In genomic region chr10:127667269-127668092, GRCm38 (mm10) we compare ENCODE assay signal across 8 mouse cellular contexts. TPM values are rescaled to one million over a fixed set of nuclear protein-coding genes. Genes with fewer than 3 reads are reported as not detected.
DNase-seq lines count a peak whose midpoint lies in the region; ATAC-seq and TF ChIP-seq lines count a peak whose summit lies in the region.

No protein-coding gene starts in this region.

- peak; percentile 84 for ATAC-seq in embryonic facial prominence, embryonic 15.5 days (ENCODE audit: insufficient number of reproducible peaks, low FRiP score, low TSS enrichment, low read depth)
- peak; percentile 73 for ATAC-seq in heart, embryonic 12.5 days (ENCODE audit: insufficient number of reproducible peaks, low FRiP score)
- ATAC-seq in kidney, embryonic 15.5 days (replicated peaks; ENCODE audit: low FRiP score) = peak; percentile 69
- peak; percentile 41 for ATAC-seq in liver, embryonic 15.5 days (ENCODE audit: insufficient read depth)
- peak; percentile 39; the same call in 1 of the 2 replicates for ATAC-seq in neural tube, embryonic 11.5 days (ENCODE audit: insufficient read depth, low FRiP score, low TSS enrichment)
- ATAC-seq in stomach, postnatal 0 days (ENCODE audit: low FRiP score, low TSS enrichment) = peak; percentile 81

- peaks cover 62% of the 10 kb centered on the region for H3K4me1 ChIP-seq in embryonic facial prominence, embryonic 15.5 days
- H3K4me1 ChIP-seq in heart, embryonic 12.5 days (replicated peaks) = peaks cover 54% of the 10 kb centered on the region
- H3K4me1 ChIP-seq in kidney, embryonic 15.5 days = peaks cover 66% of the 10 kb centered on the region
- H3K4me1 ChIP-seq in liver, embryonic 15.5 days (replicated peaks) = peaks cover 57% of the 10 kb centered on the region
- H3K4me1 ChIP-seq in neural tube, embryonic 11.5 days (ENCODE audit: control insufficient read depth, insufficient read depth, low read length) = peaks cover 24% of the 10 kb centered on the region
- H3K4me1 ChIP-seq in stomach, postnatal 0 days (replicated peaks; ENCODE audit: control insufficient read depth, insufficient read depth) = peaks cover 14% of the 10 kb centered on the region

- peak overlapping the region; percentile 80 for H3K4me2 ChIP-seq in embryonic facial prominence, embryonic 15.5 days (replicated peaks)
- peak overlapping the region; percentile 87 for H3K4me2 ChIP-seq in heart, embryonic 12.5 days
- peak overlapping the region; percentile 80 for H3K4me2 ChIP-seq in kidney, embryonic 15.5 days
- peak overlapping the region; percentile 71 for H3K4me2 ChIP-seq in liver, embryonic 15.5 days
- H3K4me2 ChIP-seq in neural tube, embryonic 11.5 days (ENCODE audit: low read depth) = peak overlapping the region; percentile 81
- H3K4me2 ChIP-seq in stomach, postnatal 0 days (replicated peaks; ENCODE audit: low read depth) = peak overlapping the region; percentile 84

- peak overlapping the region; percentile 99 for H3K27ac ChIP-seq in embryonic facial prominence, embryonic 15.5 days (replicated peaks)
- H3K27ac ChIP-seq in heart, embryonic 12.5 days (ENCODE audit: poor library complexity, severe bottlenecking) = peak overlapping the region; percentile 94
- peak overlapping the region; percentile 99 for H3K27ac ChIP-seq in kidney, embryonic 15.5 days
- H3K27ac ChIP-seq in liver, embryonic 15.5 days (replicated peaks) = peak overlapping the region; percentile 80
- H3K27ac ChIP-seq in neural tube, embryonic 11.5 days (ENCODE audit: low read depth, low read length) = peak overlapping the region; percentile 88
- H3K27ac ChIP-seq in stomach, postnatal 0 days (replicated peaks) = peak overlapping the region; percentile 98

- H3K4me3 ChIP-seq in embryonic facial prominence, embryonic 15.5 days (replicated peaks) = peak overlapping the region; percentile 81
- H3K4me3 ChIP-seq in heart, embryonic 12.5 days = peak overlapping the region; percentile 66
- peak overlapping the region; percentile 84 for H3K4me3 ChIP-seq in kidney, embryonic 15.5 days (replicated peaks)
- H3K4me3 ChIP-seq in liver, embryonic 15.5 days (replicated peaks) = peak overlapping the region; percentile 58
- peak overlapping the region; percentile 62 for H3K4me3 ChIP-seq in neural tube, embryonic 11.5 days (ENCODE audit: low read depth, low read length)
- H3K4me3 ChIP-seq in stomach, postnatal 0 days (ENCODE audit: low read depth, low read length) = peak overlapping the region; percentile 72

- TF ChIP-seq CTCF in stomach, postnatal 0 days (IDR thresholded peaks at IDR 0.05; ENCODE audit: low read depth) = no peak

- peaks cover 21% of the 10 kb centered on the region for H3K36me3 ChIP-seq in embryonic facial prominence, embryonic 15.5 days
- peaks cover 24% of the 10 kb centered on the region for H3K36me3 ChIP-seq in heart, embryonic 12.5 days
- peaks cover 24% of the 10 kb centered on the region for H3K36me3 ChIP-seq in kidney, embryonic 15.5 days
- H3K36me3 ChIP-seq in liver, embryonic 15.5 days (replicated peaks) = no peaks in the 10 kb centered on the region
- no peaks in the 10 kb centered on the region for H3K36me3 ChIP-seq in neural tube, embryonic 11.5 days (ENCODE audit: control insufficient read depth, insufficient read depth, low read length)
- no peaks in the 10 kb centered on the region for H3K36me3 ChIP-seq in stomach, postnatal 0 days (ENCODE audit: control insufficient read depth, insufficient read depth, low read length)

- DNase-seq in A20 (ENCODE audit: low read depth, low spot score) = peak; percentile 86
- peak; percentile 89 for DNase-seq in adrenal gland, postnatal 10 days
- DNase-seq in neural tube, embryonic 11.5 days (ENCODE audit: low spot score) = peak; percentile 81
- peak; percentile 89 for DNase-seq in stomach, postnatal 0 days (ENCODE audit: low spot score)

- no peak for TF ChIP-seq EP300 in stomach, postnatal 0 days (optimal IDR thresholded peaks at IDR 0.05)

- H3K27me3 ChIP-seq in embryonic facial prominence, embryonic 15.5 days = no peaks in the 10 kb centered on the region
- H3K27me3 ChIP-seq in heart, embryonic 12.5 days (replicated peaks) = peaks cover 11% of the 10 kb centered on the region
- H3K27me3 ChIP-seq in kidney, embryonic 15.5 days = no peaks in the 10 kb centered on the region
- H3K27me3 ChIP-seq in liver, embryonic 15.5 days = peaks cover 73% of the 10 kb centered on the region
- peaks cover 53% of the 10 kb centered on the region for H3K27me3 ChIP-seq in neural tube, embryonic 11.5 days (ENCODE audit: control insufficient read depth, insufficient read depth, low read length)
- H3K27me3 ChIP-seq in stomach, postnatal 0 days (ENCODE audit: control insufficient read depth, insufficient read depth, low read length) = no peaks in the 10 kb centered on the region

- under 1% methylated on average over 35 of the region's 35 CpGs for WGBS in embryonic facial prominence, embryonic 15.5 days
- WGBS in heart, embryonic 12.5 days = under 1% methylated on average over 34 of the region's 35 CpGs
- WGBS in kidney, embryonic 15.5 days = under 1% methylated on average over 35 of the region's 35 CpGs
- WGBS in liver, embryonic 15.5 days (ENCODE audit: insufficient replicate concordance) = 3% methylated on average over 35 of the region's 35 CpGs
- WGBS in neural tube, embryonic 11.5 days = 2% methylated on average over 35 of the region's 35 CpGs
- under 1% methylated on average over 35 of the region's 35 CpGs for WGBS in stomach, postnatal 0 days

- H3K9me3 ChIP-seq in embryonic facial prominence, embryonic 15.5 days (replicated peaks) = no peaks in the 10 kb centered on the region
- no peaks in the 10 kb centered on the region for H3K9me3 ChIP-seq in heart, embryonic 12.5 days (replicated peaks)
- no peaks in the 10 kb centered on the region for H3K9me3 ChIP-seq in kidney, embryonic 15.5 days (replicated peaks)
- H3K9me3 ChIP-seq in liver, embryonic 15.5 days (replicated peaks) = no peaks in the 10 kb centered on the region
- H3K9me3 ChIP-seq in neural tube, embryonic 11.5 days (ENCODE audit: control insufficient read depth, low read length) = no peaks in the 10 kb centered on the region
- H3K9me3 ChIP-seq in stomach, postnatal 0 days (ENCODE audit: control insufficient read depth, low read length) = no peaks in the 10 kb centered on the region

- peak overlapping the region; percentile 87 for H3K9ac ChIP-seq in embryonic facial prominence, embryonic 15.5 days
- H3K9ac ChIP-seq in heart, embryonic 12.5 days = peak overlapping the region; percentile 84
- H3K9ac ChIP-seq in kidney, embryonic 15.5 days = peak overlapping the region; percentile 84
- H3K9ac ChIP-seq in liver, embryonic 15.5 days = no peak overlapping the region
- peak overlapping the region; percentile 64 for H3K9ac ChIP-seq in neural tube, embryonic 11.5 days (ENCODE audit: low read length)
- peak overlapping the region; percentile 72 for H3K9ac ChIP-seq in stomach, postnatal 0 days (ENCODE audit: low read length)

RNA-seq across cellular contexts. Expression of gene Nemp1, which starts 0.8 kb away (rescaled TPM):
- total RNA-seq in adrenal gland, postnatal 10 days (2021) = 1 to 10 TPM; 7.8 to 9.4 TPM
- polyA plus RNA-seq in embryonic facial prominence, embryonic 15.5 days (2015; fragmentation: Nextera tagmentation; extraction: Ambion mirVana) = 10.1 and 11.3 TPM in 2 replicates
- 8.9 and 9.2 TPM in 2 replicates for polyA plus RNA-seq in heart, embryonic 12.5 days (2016; fragmentation: Nextera tagmentation; extraction: Ambion mirVana)
- 10.9 TPM in 2 replicates for polyA plus RNA-seq in kidney, embryonic 15.5 days (2015; fragmentation: Nextera tagmentation; extraction: Ambion mirVana)
- 5.3 and 5.7 TPM in 2 replicates for polyA plus RNA-seq in liver, embryonic 15.5 days (2015; fragmentation: Nextera tagmentation; extraction: Ambion mirVana)
- polyA plus RNA-seq in neural tube, embryonic 11.5 days (2014; fragmentation: Nextera tagmentation; extraction: Ambion mirVana) = 9.3 and 10.6 TPM in 2 replicates
- 4.1 and 4.5 TPM in 2 replicates for polyA plus RNA-seq in stomach, postnatal 0 days (2015; fragmentation: Nextera tagmentation; extraction: Ambion mirVana)

RNA-seq across cellular contexts. Expression of gene Nab2, which starts 0.9 kb away (rescaled TPM):
- total RNA-seq in adrenal gland, postnatal 10 days (2021) = 10 to 100 TPM; 19.0 to 24.8 TPM
- 30.8 and 33.2 TPM in 2 replicates for polyA plus RNA-seq in embryonic facial prominence, embryonic 15.5 days (2015; fragmentation: Nextera tagmentation; extraction: Ambion mirVana)
- polyA plus RNA-seq in heart, embryonic 12.5 days (2016; fragmentation: Nextera tagmentation; extraction: Ambion mirVana) = 13.4 and 13.7 TPM in 2 replicates
- polyA plus RNA-seq in kidney, embryonic 15.5 days (2015; fragmentation: Nextera tagmentation; extraction: Ambion mirVana) = 27.1 and 30.8 TPM in 2 replicates
- polyA plus RNA-seq in liver, embryonic 15.5 days (2015; fragmentation: Nextera tagmentation; extraction: Ambion mirVana) = 2.9 and 3.5 TPM in 2 replicates
- polyA plus RNA-seq in neural tube, embryonic 11.5 days (2014; fragmentation: Nextera tagmentation; extraction: Ambion mirVana) = 6.2 and 7.8 TPM in 2 replicates
- 6.8 and 8.9 TPM in 2 replicates for polyA plus RNA-seq in stomach, postnatal 0 days (2015; fragmentation: Nextera tagmentation; extraction: Ambion mirVana)

RNA-seq across cellular contexts. Expression of gene Stat6, which starts 24.7 kb away (rescaled TPM):
- total RNA-seq in adrenal gland, postnatal 10 days (2021) = 10 to 100 TPM; 64.7 to 67.8 TPM
- polyA plus RNA-seq in embryonic facial prominence, embryonic 15.5 days (2015; fragmentation: Nextera tagmentation; extraction: Ambion mirVana) = 35.3 and 36.2 TPM in 2 replicates
- polyA plus RNA-seq in heart, embryonic 12.5 days (2016; fragmentation: Nextera tagmentation; extraction: Ambion mirVana) = 27.8 and 28.2 TPM in 2 replicates
- polyA plus RNA-seq in kidney, embryonic 15.5 days (2015; fragmentation: Nextera tagmentation; extraction: Ambion mirVana) = 26.5 and 27.2 TPM in 2 replicates
- 14.3 and 15.6 TPM in 2 replicates for polyA plus RNA-seq in liver, embryonic 15.5 days (2015; fragmentation: Nextera tagmentation; extraction: Ambion mirVana)
- polyA plus RNA-seq in neural tube, embryonic 11.5 days (2014; fragmentation: Nextera tagmentation; extraction: Ambion mirVana) = 6.1 and 6.8 TPM in 2 replicates
- polyA plus RNA-seq in stomach, postnatal 0 days (2015; fragmentation: Nextera tagmentation; extraction: Ambion mirVana) = 31.4 and 34.6 TPM in 2 replicates

RNA-seq across cellular contexts. Expression of gene Myo1a, which starts 37.5 kb away (rescaled TPM):
- 1 to 10 TPM; 1.0 to 2.2 TPM for total RNA-seq in adrenal gland, postnatal 10 days (2021)
- polyA plus RNA-seq in embryonic facial prominence, embryonic 15.5 days (2015; fragmentation: Nextera tagmentation; extraction: Ambion mirVana) = 0.49 and 0.57 TPM in 2 replicates
- 0.22 and 0.32 TPM in 2 replicates for polyA plus RNA-seq in heart, embryonic 12.5 days (2016; fragmentation: Nextera tagmentation; extraction: Ambion mirVana)
- 0.65 and 0.81 TPM in 2 replicates for polyA plus RNA-seq in kidney, embryonic 15.5 days (2015; fragmentation: Nextera tagmentation; extraction: Ambion mirVana)
- polyA plus RNA-seq in liver, embryonic 15.5 days (2015; fragmentation: Nextera tagmentation; extraction: Ambion mirVana) = 0.08 and 0.12 TPM in 2 replicates
- polyA plus RNA-seq in neural tube, embryonic 11.5 days (2014; fragmentation: Nextera tagmentation; extraction: Ambion mirVana) = 0.56 and 0.76 TPM in 2 replicates
- 39.3 and 42.1 TPM in 2 replicates for polyA plus RNA-seq in stomach, postnatal 0 days (2015; fragmentation: Nextera tagmentation; extraction: Ambion mirVana)

RNA-seq across cellular contexts. Expression of gene Lrp1, which starts 46.5 kb away (rescaled TPM):
- total RNA-seq in adrenal gland, postnatal 10 days (2021) = 100 to 1,000 TPM; 170 to 208 TPM
- polyA plus RNA-seq in embryonic facial prominence, embryonic 15.5 days (2015; fragmentation: Nextera tagmentation; extraction: Ambion mirVana) = 161 and 163 TPM in 2 replicates
- polyA plus RNA-seq in heart, embryonic 12.5 days (2016; fragmentation: Nextera tagmentation; extraction: Ambion mirVana) = 43.3 and 46.1 TPM in 2 replicates
- polyA plus RNA-seq in kidney, embryonic 15.5 days (2015; fragmentation: Nextera tagmentation; extraction: Ambion mirVana) = 52.4 and 65.0 TPM in 2 replicates
- 23.2 and 31.1 TPM in 2 replicates for polyA plus RNA-seq in liver, embryonic 15.5 days (2015; fragmentation: Nextera tagmentation; extraction: Ambion mirVana)
- 60.2 and 68.2 TPM in 2 replicates for polyA plus RNA-seq in neural tube, embryonic 11.5 days (2014; fragmentation: Nextera tagmentation; extraction: Ambion mirVana)
- polyA plus RNA-seq in stomach, postnatal 0 days (2015; fragmentation: Nextera tagmentation; extraction: Ambion mirVana) = 32.7 and 37.4 TPM in 2 replicates

Comparison
In these comparisons a context has a peak if more than half of its experiments do, and no peak if none do; other contexts are left out.
1. Peak in every context shown above with its lines: DNase-seq, ATAC-seq, H3K4me3 ChIP-seq and H3K27ac ChIP-seq.